Mouse (Mus musculus) MEL (cell line): ENCODE measurements at regions not wholly inside any gene's neighbourhood (a gene's known extent, or its start where the extent isn't known, plus 50 kb on each side); places are given as distances from the start of the nearest gene placed in this dataset.

ENCODE experiments used
- CTCF ChIP-seq, 3 experiments: IDR thresholded peaks in 2 of 3; conservative IDR thresholded peaks in 1 of 3; 2 replicates each; pipeline ENCODE4 v1.5.1; 2011 to 2012; ENCODE audit warnings: low read length in 3 of 3, low read depth in 2 of 3, mild to moderate bottlenecking in 2 of 3, improper control_type of control experiment in 1 of 3, inconsistent platforms in 1 of 3, mixed read lengths in 1 of 3, moderate library complexity in 1 of 3; ENCODE audit not compliant: control insufficient read depth in 1 of 3, insufficient read depth in 1 of 3, poor library complexity in 1 of 3, severe bottlenecking in 1 of 3
- JUND ChIP-seq: IDR thresholded peaks from 2 replicates; pipeline ENCODE4 v1.6.1; 2011; ENCODE audit warnings: low read depth, mild to moderate bottlenecking, improper control_type of control experiment, low read length
- MAX ChIP-seq: IDR thresholded peaks from 2 replicates; pipeline ENCODE4 v1.6.1; 2011; ENCODE audit warnings: low read length, improper control_type of control experiment
- MAZ ChIP-seq: IDR thresholded peaks from 2 replicates; pipeline ENCODE4 v1.6.1; 2012; ENCODE audit warnings: low read depth, mild to moderate bottlenecking, inconsistent platforms, low read length, improper control_type of control experiment
- MEF2A ChIP-seq: IDR thresholded peaks from 2 replicates; pipeline ENCODE4 v1.6.1; 2014; ENCODE audit warnings: low read depth, mild to moderate bottlenecking, inconsistent platforms, low read length, improper control_type of control experiment; ENCODE audit not compliant: poor library complexity, insufficient replicate concordance, severe bottlenecking; ENCODE audit errors: extremely low read depth
- MXI1 ChIP-seq: IDR thresholded peaks from 2 replicates; pipeline ENCODE4 v1.6.1; 2011; ENCODE audit warnings: mild to moderate bottlenecking, low read depth, low read length, improper control_type of control experiment
- NELFE ChIP-seq: IDR thresholded peaks from 2 replicates; pipeline ENCODE4 v1.6.1; 2011; ENCODE audit warnings: low read depth, low read length, improper control_type of control experiment
- POLR2A ChIP-seq, 2 experiments: IDR thresholded peaks; 2 replicates each; pipeline ENCODE4 v1.6.1; 2011 to 2012; ENCODE audit warnings: low read length in 2 of 2, mild to moderate bottlenecking in 2 of 2, control low read depth in 1 of 2, improper control_type of control experiment in 1 of 2, low read depth in 1 of 2, moderate library complexity in 1 of 2; ENCODE audit not compliant: control insufficient read depth in 1 of 2, insufficient read depth in 1 of 2, poor library complexity in 1 of 2
- USF2 ChIP-seq, 2 experiments: IDR thresholded peaks; 2 replicates each; pipeline ENCODE4 v1.6.1; 2011 to 2012; ENCODE audit warnings: improper control_type of control experiment in 2 of 2, low read length in 2 of 2, borderline replicate concordance in 1 of 2, inconsistent platforms in 1 of 2, low read depth in 1 of 2, mild to moderate bottlenecking in 1 of 2; ENCODE audit not compliant: insufficient read depth in 1 of 2
- ZMIZ1 ChIP-seq: IDR thresholded peaks from 2 replicates; pipeline ENCODE4 v1.6.1; 2012; ENCODE audit warnings: low read depth, mild to moderate bottlenecking, inconsistent platforms, low read length, improper control_type of control experiment, moderate library complexity
- ZNF384 ChIP-seq: IDR thresholded peaks from 2 replicates; pipeline ENCODE4 v1.6.1; 2012; ENCODE audit warnings: low read depth, mild to moderate bottlenecking, inconsistent platforms, low read length, improper control_type of control experiment

GRCm38 (mm10) chr16:21318640-21319365, 104.1 kb upstream of the Vps8 start:
- TF ChIP-seq CTCF (IDR thresholded peaks at IDR 0.05 in 2 of 3, conservative IDR thresholded peaks at IDR 0.05 in 1 of 3; ENCODE audit: control insufficient read depth in 1 of 3, insufficient read depth in 1 of 3, low read depth in 2 of 3, low read length in 3 of 3, poor library complexity in 1 of 3, severe bottlenecking in 1 of 3) (no peak), MXI1 (no peak), NELFE (no peak), POLR2A (IDR thresholded peaks at IDR 0.05; ENCODE audit: control insufficient read depth in 1 of 2, insufficient read depth in 1 of 2, low read depth in 1 of 2, low read length in 2 of 2, poor library complexity in 1 of 2) (no peak), JUND (no peak), MAZ (no peak), ZMIZ1 (no peak), MEF2A (no peak), USF2 (IDR thresholded peaks at IDR 0.05; ENCODE audit: borderline replicate concordance in 1 of 2, insufficient read depth in 1 of 2, low read depth in 1 of 2, low read length in 2 of 2) (no peak), MAX (no peak), ZNF384 (no peak)
